Mouse (Mus musculus): ENCODE measurements around the gene H2-Oa. TPM values are rescaled to one million over a fixed set of nuclear protein-coding genes. Genes with fewer than 3 reads are reported as not detected.

H2-Oa gene
- total and polyA plus RNA-seq, 2 experiments from 2014 or later, result 0.31 TPM; not detected in 1

GRCm38 (mm10) chr17:34090923-34091322 lies 1.2 kb upstream of the H2-Oa start:
- ATAC-seq (no peak), DNase-seq (ENCODE audit: low spot score) (peak; percentile 39)
- H3K36me3 ChIP-seq (ENCODE audit: insufficient read depth, low read length), result no peaks in the 10 kb centered on the region
- H3K9me3 ChIP-seq (ENCODE audit: low read length), result no peaks in the 10 kb centered on the region
- H3K4me3 ChIP-seq (ENCODE audit: low read length), result no peak overlapping the region
- H3K27ac ChIP-seq, result no peak overlapping the region
- no peaks in the 10 kb centered on the region for H3K27me3 ChIP-seq (ENCODE audit: insufficient read depth, low read length)
- peak; percentile 51 for TF ChIP-seq CTCF (IDR thresholded peaks at IDR 0.05; ENCODE audit: low read depth)
- no peak overlapping the region for H3K9ac ChIP-seq (replicated peaks; ENCODE audit: low read length)
- 45% methylated on average over 7 of the region's 7 CpGs for WGBS
- H3K4me2 ChIP-seq (ENCODE audit: low read depth, low read length), result no peak overlapping the region
- no peaks in the 10 kb centered on the region for H3K4me1 ChIP-seq (ENCODE audit: insufficient read depth, low read length)

DNA sequence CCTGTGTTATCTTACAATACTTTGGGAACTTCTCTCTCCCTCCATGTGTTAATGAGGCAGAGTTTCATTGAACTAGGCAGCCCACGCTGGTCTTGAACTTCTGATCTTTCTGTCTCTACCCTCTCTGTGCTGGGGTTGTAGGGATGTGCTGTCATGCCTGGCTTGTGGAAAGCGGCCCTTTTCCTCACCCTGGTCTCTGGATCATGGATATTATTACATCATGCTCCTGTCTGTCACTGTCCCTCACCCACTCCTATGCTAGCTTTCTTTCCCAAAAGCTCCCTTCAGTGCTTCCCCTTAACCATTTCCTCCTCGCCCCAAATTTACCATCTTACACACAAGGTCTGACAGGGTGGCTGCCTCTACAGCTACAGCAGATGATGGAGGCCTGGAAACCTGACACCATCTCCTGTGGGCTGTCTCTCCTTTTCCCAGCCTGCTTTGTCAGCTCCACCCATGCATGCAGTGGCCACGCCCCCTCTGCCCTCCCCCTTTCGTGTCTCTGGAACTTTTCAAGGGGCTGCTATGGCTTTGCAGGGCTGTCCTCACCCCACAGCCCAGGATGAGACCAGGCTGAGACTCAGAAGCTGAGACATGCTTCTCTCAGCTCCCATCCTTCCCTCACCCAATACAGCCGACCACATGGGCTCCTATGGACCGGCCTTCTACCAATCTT lies 1.2 kb downstream of the H2-Oa start:
- DNase-seq (ENCODE audit: low spot score) (no peak), ATAC-seq (no peak; the same call in 1 of the 2 replicates)
- Histone ChIP-seq H3K4me3 (ENCODE audit: low read length) (no peak overlapping the region), H3K36me3 (ENCODE audit: insufficient read depth, low read length) (no peaks in the 10 kb centered on the region), H3K27me3 (ENCODE audit: insufficient read depth, low read length) (no peaks in the 10 kb centered on the region), H3K27ac (no peak overlapping the region), H3K4me2 (ENCODE audit: low read depth, low read length) (no peak overlapping the region), H3K9me3 (ENCODE audit: low read length) (no peaks in the 10 kb centered on the region), H3K9ac (replicated peaks; ENCODE audit: low read length) (no peak overlapping the region), H3K4me1 (ENCODE audit: insufficient read depth, low read length) (no peaks in the 10 kb centered on the region)
- 33% methylated on average over 7 of the region's 7 CpGs for WGBS
- no peak for TF ChIP-seq CTCF (IDR thresholded peaks at IDR 0.05; ENCODE audit: low read depth)

DNA sequence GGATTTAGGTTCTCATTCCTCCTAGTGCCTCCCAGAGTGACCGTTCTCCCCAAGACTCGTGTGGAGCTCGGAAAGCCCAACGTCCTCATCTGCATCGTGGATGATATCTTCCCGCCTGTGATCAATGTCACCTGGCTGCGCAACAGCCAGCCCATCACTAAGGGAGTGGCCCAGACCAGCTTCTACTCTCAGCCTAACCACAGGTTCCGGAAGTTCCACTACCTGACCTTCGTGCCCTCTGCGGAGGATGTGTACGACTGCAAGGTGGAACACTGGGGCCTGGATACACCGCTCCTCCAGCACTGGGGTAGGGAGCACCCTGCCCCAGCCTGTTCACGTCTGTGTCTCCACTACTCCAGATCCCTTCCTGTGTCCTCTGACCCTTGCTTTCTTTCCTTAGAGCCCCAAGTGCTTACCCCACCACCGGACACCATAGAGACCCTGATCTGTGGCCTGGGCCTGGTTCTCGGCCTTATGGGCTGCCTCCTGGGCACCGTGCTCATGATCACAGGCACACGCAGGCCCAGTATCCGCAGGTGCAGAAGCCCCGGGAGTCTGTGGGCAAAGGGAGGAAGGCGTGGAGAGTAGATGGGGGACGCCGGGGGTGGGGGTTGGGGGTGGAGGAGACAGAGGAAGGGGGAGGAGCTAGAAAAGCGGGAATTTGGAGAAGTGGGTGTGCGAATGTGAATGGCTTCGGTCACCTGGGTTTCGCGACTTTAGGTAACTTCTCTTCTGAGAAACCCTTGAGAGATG lies 2.3 kb downstream of the H2-Oa start:
- ATAC-seq, result no peak
- Histone ChIP-seq H3K27ac (no peak overlapping the region), H3K9ac (replicated peaks; ENCODE audit: low read length) (no peak overlapping the region), H3K9me3 (ENCODE audit: low read length) (no peaks in the 10 kb centered on the region), H3K27me3 (ENCODE audit: insufficient read depth, low read length) (no peaks in the 10 kb centered on the region), H3K4me2 (ENCODE audit: low read depth, low read length) (no peak overlapping the region), H3K4me1 (ENCODE audit: insufficient read depth, low read length) (no peaks in the 10 kb centered on the region), H3K4me3 (ENCODE audit: low read length) (no peak overlapping the region), H3K36me3 (ENCODE audit: insufficient read depth, low read length) (no peaks in the 10 kb centered on the region)
- TF ChIP-seq CTCF (IDR thresholded peaks at IDR 0.05; ENCODE audit: low read depth), result no peak
- no peak for DNase-seq (ENCODE audit: low spot score)
- 86% methylated on average over 27 of the region's 27 CpGs for WGBS

DNA sequence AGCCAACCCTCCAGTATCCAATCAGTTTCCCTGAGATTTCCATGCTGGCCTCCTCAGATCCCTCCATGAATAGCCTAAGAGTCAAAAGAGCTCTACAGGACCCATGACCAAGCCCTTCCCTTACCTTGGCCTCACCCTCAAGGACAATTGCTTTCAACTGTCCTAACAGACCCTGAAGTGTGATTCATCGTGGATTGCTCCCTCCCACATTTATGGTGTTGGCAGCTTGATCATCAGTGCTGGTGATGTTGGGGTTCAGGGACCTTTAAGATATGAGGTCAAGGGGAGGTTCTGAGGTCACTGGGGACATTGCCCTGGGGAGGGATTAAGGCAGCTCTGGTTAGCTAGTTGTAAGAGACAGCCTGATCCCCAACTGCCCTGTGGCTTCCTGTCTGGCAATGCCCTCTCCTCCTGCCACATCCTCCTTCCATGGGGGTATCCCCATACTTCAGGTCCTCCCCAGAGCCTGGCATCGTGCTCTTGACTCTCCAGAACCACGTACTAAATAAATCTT lies 4.4 kb downstream of the H2-Oa start:
- Histone ChIP-seq H3K36me3 (ENCODE audit: insufficient read depth, low read length) (no peaks in the 10 kb centered on the region), H3K27ac (no peak overlapping the region), H3K9me3 (ENCODE audit: low read length) (no peaks in the 10 kb centered on the region), H3K4me3 (ENCODE audit: low read length) (no peak overlapping the region), H3K9ac (replicated peaks; ENCODE audit: low read length) (no peak overlapping the region), H3K4me1 (ENCODE audit: insufficient read depth, low read length) (no peaks in the 10 kb centered on the region), H3K4me2 (ENCODE audit: low read depth, low read length) (no peak overlapping the region), H3K27me3 (ENCODE audit: insufficient read depth, low read length) (no peaks in the 10 kb centered on the region)
- ATAC-seq (no peak), DNase-seq (ENCODE audit: low spot score) (no peak)
- 73% methylated on average over 3 of the region's 3 CpGs for WGBS
- no peak for TF ChIP-seq CTCF (IDR thresholded peaks at IDR 0.05; ENCODE audit: low read depth)

- ATAC-seq (no peak), DNase-seq (ENCODE audit: low spot score) (no peak)
- WGBS, result 64% methylated on average over 5 of the region's 5 CpGs
- no peaks in the 10 kb centered on the region for H3K27me3 ChIP-seq (ENCODE audit: insufficient read depth, low read length)
- H3K4me1 ChIP-seq (ENCODE audit: insufficient read depth, low read length), result no peaks in the 10 kb centered on the region
- no peak overlapping the region for H3K9ac ChIP-seq (replicated peaks; ENCODE audit: low read length)
- H3K9me3 ChIP-seq (ENCODE audit: low read length), result no peaks in the 10 kb centered on the region
- H3K4me3 ChIP-seq (ENCODE audit: low read length), result no peak overlapping the region
- H3K4me2 ChIP-seq (ENCODE audit: low read depth, low read length), result no peak overlapping the region
- TF ChIP-seq CTCF (IDR thresholded peaks at IDR 0.05; ENCODE audit: low read depth), result no peak
- no peaks in the 10 kb centered on the region for H3K36me3 ChIP-seq (ENCODE audit: insufficient read depth, low read length)
- H3K27ac ChIP-seq, result no peak overlapping the region
These were observed 5.1 kb downstream of the H2-Oa start for GRCm38 (mm10) chr17:34097272-34097671.

DNA sequence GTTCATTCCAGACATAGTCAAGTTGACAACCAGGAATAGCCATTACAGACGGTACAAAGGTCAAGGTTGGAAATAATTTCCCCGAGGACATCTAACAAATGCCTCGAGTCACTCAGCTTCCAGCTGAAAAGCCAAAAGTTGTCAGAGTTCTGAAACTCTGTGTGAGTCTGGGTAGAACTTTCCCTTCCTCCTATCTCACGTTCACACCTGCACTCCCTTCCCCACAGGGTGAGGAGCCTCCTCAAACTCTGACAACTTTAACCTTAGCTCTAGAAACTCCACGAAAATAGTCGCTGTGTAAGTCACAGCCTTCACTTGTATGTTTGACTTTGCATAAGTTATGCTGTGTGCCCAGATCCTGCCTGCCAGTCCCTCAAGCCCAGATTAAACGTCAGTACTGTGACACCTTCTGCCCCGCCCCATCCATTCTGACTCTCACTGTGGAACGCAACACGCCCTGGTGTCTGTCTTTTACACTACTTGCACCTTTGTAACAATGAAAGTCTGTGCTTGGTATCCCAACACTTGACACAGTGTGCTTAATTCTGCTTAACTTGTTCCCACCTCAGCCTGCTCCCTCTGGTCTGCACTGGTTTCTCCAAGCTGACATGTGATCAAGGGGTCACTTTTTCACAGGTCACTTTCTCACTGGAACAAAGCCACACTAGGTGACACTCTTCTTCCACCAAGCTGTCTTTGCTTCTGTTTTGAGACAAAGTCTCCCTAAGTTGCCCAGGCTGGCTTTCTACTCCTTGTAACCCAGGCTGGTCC lies 6.8 kb downstream of the H2-Oa start:
- Histone ChIP-seq H3K36me3 (ENCODE audit: insufficient read depth, low read length) (no peaks in the 10 kb centered on the region), H3K4me2 (ENCODE audit: low read depth, low read length) (no peak overlapping the region), H3K9me3 (ENCODE audit: low read length) (no peaks in the 10 kb centered on the region), H3K4me3 (ENCODE audit: low read length) (no peak overlapping the region), H3K9ac (replicated peaks; ENCODE audit: low read length) (no peak overlapping the region), H3K27ac (no peak overlapping the region), H3K4me1 (ENCODE audit: insufficient read depth, low read length) (no peaks in the 10 kb centered on the region), H3K27me3 (ENCODE audit: insufficient read depth, low read length) (no peaks in the 10 kb centered on the region)
- ATAC-seq, result no peak
- WGBS, result 62% methylated on average over 10 of the region's 10 CpGs
- TF ChIP-seq CTCF (IDR thresholded peaks at IDR 0.05; ENCODE audit: low read depth), result no peak
- no peak for DNase-seq (ENCODE audit: low spot score)
